Mouse (Mus musculus) neutrophil, adult 59 days (primary cell): Measurements from ENCODE around the gene Nrk. TPM values are rescaled to one million over a fixed set of nuclear protein-coding genes. Genes with fewer than 3 reads are reported as not detected.

Experiments
- total RNA-seq, 2 experiments: library from RNA; stranded (reverse); gene quantifications; 1 replicate in 1 of 2; 2 replicates in 1 of 2; pipeline ENCODE4 v1.2.4; 2023

The Nrk gene
- not detected for total RNA-seq

DNA sequence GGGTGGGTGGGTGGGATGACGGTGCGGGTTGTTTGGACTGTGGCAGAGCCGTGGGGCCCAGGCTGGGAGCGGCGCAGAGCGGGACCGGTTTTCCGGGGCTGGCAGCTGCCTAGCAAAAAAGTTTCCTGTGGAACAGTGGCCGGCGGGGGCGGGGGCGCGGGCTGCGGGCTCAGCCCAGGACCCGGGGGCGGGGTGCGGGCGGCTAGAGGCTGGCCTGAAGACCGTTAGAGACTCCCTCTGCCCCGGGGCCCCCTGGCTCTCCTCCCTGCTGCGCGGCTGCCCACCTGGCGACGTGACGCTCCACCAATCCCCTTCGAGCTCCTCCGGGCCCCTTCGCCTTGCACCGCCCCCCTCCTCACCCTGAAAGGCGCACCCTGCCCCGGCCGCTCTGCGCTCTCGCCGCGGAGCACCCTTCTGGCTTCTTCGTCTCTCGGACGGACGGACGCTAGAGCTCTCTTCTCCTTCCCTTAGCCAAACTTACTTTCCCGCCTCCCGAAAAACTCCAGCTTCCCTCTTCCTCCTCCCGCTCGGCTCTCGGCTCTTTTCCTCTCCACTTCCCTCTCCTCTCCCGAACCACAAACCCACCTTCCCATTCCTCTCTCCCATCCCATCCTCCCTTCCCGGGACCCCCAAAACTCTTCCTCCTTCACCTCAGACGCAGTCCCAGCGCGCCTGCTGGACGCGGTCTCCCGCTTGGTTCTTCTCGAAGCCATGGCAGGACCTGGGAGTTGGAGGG is at the start of gene Nrk:
TSS of gene Nrk (plus strand) at position 390 of the 736 bp plus-strand sequence.

Other genes with a start within 250 kb of the Nrk start
- not detected for gene Serpina7, start 170.8 kb downstream of the Nrk start, total RNA-seq
- not detected for gene 4930513O06Rik, start 171.8 kb downstream of the Nrk start, total RNA-seq